Mouse (Mus musculus) midbrain, embryonic 11.5 days (tissue): ENCODE measurements around the gene Txndc12. TPM values are rescaled to one million over a fixed set of nuclear protein-coding genes. Genes with fewer than 3 reads are reported as not detected.

Experiments
- ATAC-seq: fragments of 200-750 bp; cut with Nextera tagmentation; 2 replicates; pipeline ENCODE4 v1.8.0; 2017; ENCODE audit warnings: moderate TSS enrichment, moderate library complexity; ENCODE audit not compliant: low FRiP score
- DNase-seq: peaks from one replicate; pipeline ENCODE4 v3.0.0; 2015; ENCODE audit warnings: low spot score; ENCODE audit errors: missing footprints
- H3K27ac ChIP-seq: fragments of 300-500 bp; sonication (generic); 2 replicates; pipeline ENCODE4 v1.5.1; 2014; ENCODE audit warnings: low read depth, low read length
- H3K27me3 ChIP-seq: fragments of 300-500 bp; sonication (generic); 2 replicates; pipeline ENCODE4 v1.6.1; 2014; ENCODE audit warnings: mild to moderate bottlenecking, low read length, moderate library complexity, mixed read lengths; ENCODE audit not compliant: control insufficient read depth, insufficient read depth
- H3K36me3 ChIP-seq: fragments of 300-500 bp; sonication (generic); 2 replicates; pipeline ENCODE4 v1.6.1; 2014; ENCODE audit warnings: mild to moderate bottlenecking, low read length, moderate library complexity, mixed read lengths; ENCODE audit not compliant: control insufficient read depth, insufficient read depth
- H3K4me1 ChIP-seq: fragments of 300-500 bp; sonication (generic); 2 replicates; pipeline ENCODE4 v1.6.1; 2014; ENCODE audit warnings: low read length; ENCODE audit not compliant: control insufficient read depth, insufficient read depth
- H3K4me2 ChIP-seq: fragments of 300-500 bp; sonication (generic); 2 replicates; pipeline ENCODE4 v1.6.1; 2014; ENCODE audit warnings: mild to moderate bottlenecking, moderate library complexity
- H3K4me3 ChIP-seq: fragments of 300-500 bp; sonication (generic); 2 replicates; pipeline ENCODE4 v1.5.1; 2014; ENCODE audit warnings: low read depth, low read length
- H3K9ac ChIP-seq: fragments of 300-500 bp; sonication (generic); 2 replicates; pipeline ENCODE4 v1.6.1; 2014; ENCODE audit warnings: low read length
- H3K9me3 ChIP-seq: fragments of 300-500 bp; sonication (generic); 2 replicates; pipeline ENCODE4 v1.6.1; 2016; ENCODE audit warnings: low read length; ENCODE audit not compliant: control insufficient read depth
- WGBS: fragments of 180-500 bp; shearing (Covaris S2); extraction: QIAGEN DNeasy Blood & Tissue Kit; methylation state at CpG from one replicate; pipeline ENCODE4 v1.1.7; 2014; 5-methylcytosine and 5-hydroxymethylcytosine counted together
- polyA plus RNA-seq: library from polyadenylated mRNA; unstranded; fragments of >200 nt; fragmentation: Nextera tagmentation; extraction: Ambion mirVana; gene quantifications from 2 replicates; pipeline ENCODE4 v1.2.1, GENCODE M21; 2014

Gene Txndc12
- polyA plus RNA-seq, 1 experiment from 2014 or later = 112 TPM

DNA sequence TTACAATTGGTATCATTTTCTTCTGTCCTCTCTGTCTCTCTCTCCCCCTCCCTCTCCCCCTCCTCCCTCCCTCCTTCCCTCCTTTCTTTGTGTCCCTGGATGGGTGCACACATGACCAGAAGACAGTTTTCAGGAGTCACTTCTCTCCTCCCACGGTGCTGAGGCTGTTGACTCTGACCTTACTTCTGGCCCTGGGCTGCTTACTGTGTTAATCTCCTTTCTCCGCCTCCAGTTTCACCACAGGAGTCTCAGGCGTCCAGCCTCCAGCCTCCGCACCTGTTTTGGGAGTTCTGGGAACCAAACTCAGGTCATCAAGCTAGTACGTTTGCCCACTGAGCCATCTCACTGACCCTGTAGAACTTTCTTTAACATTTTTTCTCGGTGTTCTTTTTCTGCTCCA, 69.7 kb downstream of the Txndc12 start:
- H3K27ac ChIP-seq = no peak overlapping the region
- ATAC-seq (no peak), DNase-seq (no peak)
- no peak overlapping the region for H3K4me2 ChIP-seq
- no peaks in the 10 kb centered on the region for H3K36me3 ChIP-seq
- no peak overlapping the region for H3K4me3 ChIP-seq
- WGBS = 37% methylated on average over 6 of the region's 6 CpGs
- H3K27me3 ChIP-seq = no peaks in the 10 kb centered on the region
- H3K9ac ChIP-seq = no peak overlapping the region
- no peaks in the 10 kb centered on the region for H3K9me3 ChIP-seq
- H3K4me1 ChIP-seq = peaks cover 3% of the 10 kb centered on the region; the same call in 1 of the 2 replicates

DNA sequence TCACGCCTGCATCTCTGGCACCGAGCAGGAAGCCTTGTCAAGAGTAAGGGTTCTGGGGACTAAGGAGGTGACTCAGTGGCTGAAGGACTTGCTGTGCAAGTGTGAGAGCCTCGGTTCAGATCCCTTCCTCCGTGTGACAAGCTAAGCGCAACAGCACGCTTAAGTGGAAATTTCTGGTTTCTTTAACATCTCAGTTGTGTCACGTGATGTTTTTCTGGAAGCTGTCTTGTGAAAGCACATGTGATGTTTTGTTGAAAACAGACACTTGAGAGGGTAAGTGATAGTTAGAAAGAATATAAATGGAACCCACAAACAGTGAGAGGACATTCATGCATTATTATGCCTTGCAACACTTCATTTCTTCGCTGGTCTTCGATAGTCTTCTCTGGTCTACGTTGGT, 70.4 kb downstream of the Txndc12 start:
- Histone ChIP-seq H3K4me3 (no peak overlapping the region), H3K4me1 (peaks cover 3% of the 10 kb centered on the region; the same call in 1 of the 2 replicates), H3K4me2 (no peak overlapping the region), H3K9me3 (no peaks in the 10 kb centered on the region), H3K9ac (no peak overlapping the region), H3K27ac (no peak overlapping the region), H3K36me3 (no peaks in the 10 kb centered on the region), H3K27me3 (no peaks in the 10 kb centered on the region)
- ATAC-seq (no peak), DNase-seq (no peak)
- 93% methylated on average over 10 of the region's 10 CpGs for WGBS

- Histone ChIP-seq H3K4me3 (no peak overlapping the region), H3K9me3 (no peaks in the 10 kb centered on the region), H3K4me2 (no peak overlapping the region), H3K27me3 (no peaks in the 10 kb centered on the region), H3K36me3 (no peaks in the 10 kb centered on the region), H3K9ac (no peak overlapping the region), H3K27ac (no peak overlapping the region), H3K4me1 (peaks cover 3% of the 10 kb centered on the region; the same call in 1 of the 2 replicates)
- DNase-seq = no peak
- ATAC-seq = no peak
- WGBS = 36% methylated on average over 6 of the region's 6 CpGs
These were observed 71.5 kb downstream of the Txndc12 start for GRCm38 (mm10) chr4:108905859-108906258.

GRCm38 (mm10) chr4:108907475-108907874, 73.1 kb downstream of the Txndc12 start:
- Histone ChIP-seq H3K9me3 (no peaks in the 10 kb centered on the region), H3K36me3 (no peaks in the 10 kb centered on the region), H3K4me1 (peaks cover 3% of the 10 kb centered on the region; the same call in 1 of the 2 replicates), H3K4me3 (no peak overlapping the region), H3K4me2 (no peak overlapping the region), H3K9ac (no peak overlapping the region), H3K27me3 (no peaks in the 10 kb centered on the region), H3K27ac (no peak overlapping the region)
- ATAC-seq (0 out of 2 replicates have a peak, but pooled peaks have one; percentile 24), DNase-seq (no peak)

DNA sequence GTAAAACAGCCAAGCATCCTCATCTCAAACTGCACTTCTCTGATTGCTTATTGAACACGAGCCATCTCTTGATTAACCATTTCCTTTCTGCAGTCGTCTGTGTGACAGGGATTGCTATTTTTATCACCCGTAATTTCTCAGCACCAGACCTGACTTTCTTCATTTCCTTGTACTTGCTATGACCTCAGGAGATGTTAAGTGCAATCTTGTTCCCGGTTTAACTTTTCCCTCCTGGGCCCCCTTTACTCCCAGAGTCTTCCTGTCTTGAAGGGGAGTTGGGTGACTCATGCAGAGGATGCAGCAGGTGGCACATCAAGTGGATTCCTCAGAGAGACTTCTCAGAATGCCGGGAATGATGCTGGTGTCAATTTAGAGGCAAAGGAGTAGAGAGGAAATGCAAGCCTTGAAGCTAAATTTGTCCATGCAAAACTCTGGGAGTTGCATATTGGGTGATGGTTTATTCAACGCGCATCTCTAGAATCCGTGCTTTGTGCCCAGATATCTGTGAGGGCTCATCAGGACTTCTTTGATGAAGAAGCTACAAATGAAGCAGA, 75.5 kb downstream of the Txndc12 start:
- WGBS = 81% methylated on average over 8 of the region's 8 CpGs
- no peak for ATAC-seq

More for the DNA sequence above, 75.5 kb downstream of the Txndc12 start:
- H3K27me3 ChIP-seq = no peaks in the 10 kb centered on the region
- no peak overlapping the region for H3K9ac ChIP-seq
- no peak overlapping the region for H3K4me2 ChIP-seq
- H3K4me3 ChIP-seq = no peak overlapping the region
- no peak for DNase-seq
- no peaks in the 10 kb centered on the region for H3K9me3 ChIP-seq
- H3K36me3 ChIP-seq = no peaks in the 10 kb centered on the region
- H3K4me1 ChIP-seq = peaks cover 3% of the 10 kb centered on the region; the same call in 1 of the 2 replicates
- no peak overlapping the region for H3K27ac ChIP-seq

Other genes starting within 250 kb of the Txndc12 start
- gene Cc2d1b, start 214.7 kb upstream of the Txndc12 start, polyA plus RNA-seq = 15.3 and 19.8 TPM in 2 replicates
- 0.45 and 0.51 TPM in 2 replicates for gene 3110021N24Rik, start 115.0 kb upstream of the Txndc12 start, polyA plus RNA-seq
- 3.6 and 3.9 TPM in 2 replicates for gene Zfyve9, start 53.8 kb upstream of the Txndc12 start, polyA plus RNA-seq
- 284 and 311 TPM in 2 replicates for gene Btf3l4, start 987 bp upstream of the Txndc12 start, polyA plus RNA-seq
- gene Kti12, start 13.2 kb downstream of the Txndc12 start, polyA plus RNA-seq = 44.0 and 49.9 TPM in 2 replicates
- 1.2 TPM in 2 replicates for gene A730015C16Rik, start 14.0 kb downstream of the Txndc12 start, polyA plus RNA-seq
- 29.2 and 29.5 TPM in 2 replicates for gene Rab3b, start 44.5 kb downstream of the Txndc12 start, polyA plus RNA-seq
- 65.6 and 70.8 TPM in 2 replicates for gene Nrd1, start 166.1 kb downstream of the Txndc12 start, polyA plus RNA-seq